Mouse (Mus musculus): ENCODE measurements at regions not wholly inside any gene's neighbourhood (a gene's known extent, or its start where the extent isn't known, plus 50 kb on each side); places are given as distances from the start of the nearest gene placed in this dataset.

DNA sequence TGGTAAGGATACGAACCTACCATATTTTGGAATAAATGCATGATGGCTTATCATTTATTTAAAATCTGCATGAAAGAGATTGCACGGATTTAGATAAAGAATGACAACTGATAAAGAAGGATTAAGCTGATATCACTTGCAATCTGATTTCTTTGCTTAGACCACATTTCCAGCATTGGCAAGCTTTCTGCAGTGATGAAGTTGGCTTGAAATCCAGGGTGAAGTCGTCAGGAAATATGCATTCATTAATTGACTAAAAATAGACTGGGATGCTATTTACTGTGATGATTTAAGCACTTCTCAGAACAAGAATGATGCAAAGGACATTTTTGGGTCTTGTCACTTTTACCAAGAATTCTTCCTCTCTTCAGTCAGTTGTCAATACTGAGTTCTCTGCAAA is 1341.1 kb downstream of the Zpld1 start:
- H3K9ac ChIP-seq (ENCODE audit: insufficient read depth, low read depth), result no peak overlapping the region
- no peaks in the 10 kb centered on the region for H3K36me3 ChIP-seq (replicated peaks in 1 of 2; ENCODE audit: control insufficient read depth in 1 of 2, insufficient read depth in 1 of 2, low read length in 1 of 2)
- dilution Hi-C loops (cut with MboI; ENCODE audit: extremely low pct_ligation_motif_present, extremely low pct_unique_long_range_greater_than_20kb, low sequenced_read_pairs), result no loop called here

DNA sequence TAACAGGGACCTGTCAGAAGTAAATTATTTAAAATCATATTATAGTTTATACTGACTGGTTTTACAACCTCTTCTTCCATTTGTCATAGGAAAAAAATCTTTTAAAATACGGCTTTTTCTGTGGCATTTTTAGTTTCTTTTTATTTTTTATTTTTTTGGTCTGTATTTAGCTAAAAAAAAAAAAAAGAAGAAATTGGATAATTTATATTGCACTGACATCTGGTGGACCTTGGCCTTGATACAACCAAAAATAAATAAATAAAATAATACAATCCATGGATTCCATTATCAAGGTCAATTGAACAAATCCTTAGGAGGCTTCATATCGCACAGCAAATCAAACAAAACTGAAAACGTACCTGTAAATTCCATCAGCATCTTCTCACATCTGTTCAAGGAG is 1352.5 kb downstream of the Zpld1 start:
- dilution Hi-C loops (cut with MboI; ENCODE audit: extremely low pct_ligation_motif_present, extremely low pct_unique_long_range_greater_than_20kb, low sequenced_read_pairs), result no loop called here
- Histone ChIP-seq H3K36me3 (replicated peaks in 1 of 2; ENCODE audit: control insufficient read depth in 1 of 2, insufficient read depth in 1 of 2, low read length in 1 of 2) (no peaks in the 10 kb centered on the region), H3K4me1 (ENCODE audit: control insufficient read depth in 1 of 2, insufficient read depth in 2 of 2) (no peaks in the 10 kb centered on the region), H3K9me3 (replicated peaks; ENCODE audit: low read length) (peaks cover 38% of the 10 kb centered on the region), H3K9ac (ENCODE audit: insufficient read depth, low read depth) (no peak overlapping the region), H3K27ac (ENCODE audit: insufficient read depth, low read depth) (no peak overlapping the region), H3K27me3 (replicated peaks) (no peaks in the 10 kb centered on the region), H3K4me3 (replicated peaks in 1 of 3; ENCODE audit: low read depth in 2 of 3, low read length in 2 of 3, poor library complexity in 1 of 3) (no peak overlapping the region), H3K79me2 (replicated peaks; ENCODE audit: control insufficient read depth, extremely low read depth, insufficient read depth, poor library complexity, severe bottlenecking) (no peaks in the 10 kb centered on the region), H3K4me2 (ENCODE audit: insufficient read depth, low read depth, poor library complexity, severe bottlenecking) (no peak overlapping the region)
- in situ Hi-C loops (cut with MboI; ENCODE audit: low pct_ligation_motif_present, low pct_unique_long_range_greater_than_20kb, low sequenced_read_pairs), result no loop called here
- DNase-seq (ENCODE audit: extremely low read depth), result no peak
- TF ChIP-seq PAX5 (IDR thresholded peaks at IDR 0.05; ENCODE audit: low read length) (no peak), ELF1 (IDR thresholded peaks at IDR 0.05; ENCODE audit: low read depth, low read length) (no peak), CHD1 (IDR thresholded peaks at IDR 0.05; ENCODE audit: low read depth, low read length) (no peak), EP300 (IDR thresholded peaks at IDR 0.05; ENCODE audit: low read length) (no peak), USF2 (conservative IDR thresholded peaks at IDR 0.05; ENCODE audit: low read depth, low read length) (no peak), RAD21 (IDR thresholded peaks at IDR 0.05; ENCODE audit: low read depth, low read length) (no peak), CTCF (conservative IDR thresholded peaks at IDR 0.05 in 1 of 2, IDR thresholded peaks at IDR 0.05 in 1 of 2; ENCODE audit: low read depth in 2 of 2, low read length in 2 of 2) (no peak), USF1 (IDR thresholded peaks at IDR 0.05; ENCODE audit: low read depth, low read length) (no peak), JUND (conservative IDR thresholded peaks at IDR 0.05; ENCODE audit: low read depth, low read length) (no peak), SMC3 (IDR thresholded peaks at IDR 0.05; ENCODE audit: low read depth, low read length) (no peak), ZKSCAN1 (IDR thresholded peaks at IDR 0.05; ENCODE audit: borderline replicate concordance, low read depth, low read length) (no peak), ZC3H11A (IDR thresholded peaks at IDR 0.05; ENCODE audit: low read depth, low read length) (no peak), ZNF384 (IDR thresholded peaks at IDR 0.05; ENCODE audit: low read depth, low read length) (no peak), UBTF (IDR thresholded peaks at IDR 0.05; ENCODE audit: low read depth, low read length) (no peak), IRF4 (IDR thresholded peaks at IDR 0.05; ENCODE audit: low read depth, low read length) (no peak), BHLHE40 (IDR thresholded peaks at IDR 0.05; ENCODE audit: low read depth, low read length) (no peak), SIN3A (IDR thresholded peaks at IDR 0.05; ENCODE audit: low read length) (no peak), GABPA (IDR thresholded peaks at IDR 0.05; ENCODE audit: insufficient replicate concordance, low read depth, low read length) (no peak), MAZ (IDR thresholded peaks at IDR 0.05; ENCODE audit: low read depth, low read length) (no peak)

More for the DNA sequence above, 1341.1 kb downstream of the Zpld1 start:
- no peak overlapping the region for H3K4me2 ChIP-seq (ENCODE audit: insufficient read depth, low read depth, poor library complexity, severe bottlenecking)
- TF ChIP-seq RCOR1 (conservative IDR thresholded peaks at IDR 0.05; ENCODE audit: low read depth, low read length) (no peak), MXI1 (IDR thresholded peaks at IDR 0.05; ENCODE audit: low read depth, low read length) (no peak), IRF4 (IDR thresholded peaks at IDR 0.05; ENCODE audit: low read depth, low read length) (no peak), MYC (IDR thresholded peaks at IDR 0.05; ENCODE audit: low read depth, low read length) (no peak), POLR2A (IDR thresholded peaks at IDR 0.05; ENCODE audit: low read depth, low read length) (no peak), ZMIZ1 (IDR thresholded peaks at IDR 0.05; ENCODE audit: low read depth, low read length) (no peak), ETS1 (conservative IDR thresholded peaks at IDR 0.05; ENCODE audit: low read depth, low read length) (no peak), USF2 (conservative IDR thresholded peaks at IDR 0.05; ENCODE audit: low read depth, low read length) (no peak), SIN3A (IDR thresholded peaks at IDR 0.05; ENCODE audit: low read length) (no peak), JUN (IDR thresholded peaks at IDR 0.05; ENCODE audit: insufficient read depth, low read depth, low read length) (no peak), E2F4 (IDR thresholded peaks at IDR 0.05; ENCODE audit: insufficient replicate concordance, low read depth, low read length) (no peak), CHD2 (IDR thresholded peaks at IDR 0.05; ENCODE audit: low read length) (no peak), PAX5 (IDR thresholded peaks at IDR 0.05; ENCODE audit: low read length) (no peak), BHLHE40 (IDR thresholded peaks at IDR 0.05; ENCODE audit: low read depth, low read length) (no peak), MEF2A (IDR thresholded peaks at IDR 0.05; ENCODE audit: borderline replicate concordance, low read depth, low read length) (no peak), NELFE (IDR thresholded peaks at IDR 0.05; ENCODE audit: low read depth, low read length) (no peak), CTCF (conservative IDR thresholded peaks at IDR 0.05 in 1 of 2, IDR thresholded peaks at IDR 0.05 in 1 of 2; ENCODE audit: low read depth in 2 of 2, low read length in 2 of 2) (no peak)
- peaks cover 35% of the 10 kb centered on the region for H3K9me3 ChIP-seq (replicated peaks; ENCODE audit: low read length)
- H3K4me3 ChIP-seq (replicated peaks in 1 of 3; ENCODE audit: low read depth in 2 of 3, low read length in 2 of 3, poor library complexity in 1 of 3), result no peak overlapping the region
- DNase-seq (ENCODE audit: extremely low read depth), result no peak
- in situ Hi-C loops (cut with MboI; ENCODE audit: low pct_ligation_motif_present, low pct_unique_long_range_greater_than_20kb, low sequenced_read_pairs), result no loop called here
- no peak overlapping the region for H3K27ac ChIP-seq (ENCODE audit: insufficient read depth, low read depth)
- H3K79me2 ChIP-seq (replicated peaks; ENCODE audit: control insufficient read depth, extremely low read depth, insufficient read depth, poor library complexity, severe bottlenecking), result no peaks in the 10 kb centered on the region
- H3K27me3 ChIP-seq (replicated peaks), result no peaks in the 10 kb centered on the region
- H3K4me1 ChIP-seq (ENCODE audit: control insufficient read depth in 1 of 2, insufficient read depth in 2 of 2), result no peaks in the 10 kb centered on the region
